Mouse (Mus musculus) liver, postnatal 0 days (tissue): ENCODE data around the gene Anp32e. TPM values are rescaled to one million over a fixed set of nuclear protein-coding genes. Genes with fewer than 3 reads are reported as not detected.

ENCODE experiments used
- ATAC-seq: fragments of 200-750 bp; cut with Nextera tagmentation; 2 replicates; pipeline ENCODE4 v1.8.0; 2017; ENCODE audit warnings: mild to moderate bottlenecking, moderate library complexity
- DNase-seq: peaks from one replicate; pipeline ENCODE4 v3.0.0-alpha.2; 2016
- H3K27ac ChIP-seq: fragments of 300-500 bp; sonication (generic); 2 replicates; pipeline ENCODE4 v1.5.1; 2014; ENCODE audit warnings: antibody characterized with exemption, moderate library complexity, mild to moderate bottlenecking, low read depth
- H3K27me3 ChIP-seq: fragments of 300-500 bp; sonication (generic); 2 replicates; pipeline ENCODE4 v1.6.1; 2014; ENCODE audit warnings: low read length, control low read depth, mixed read lengths; ENCODE audit not compliant: insufficient read depth
- H3K36me3 ChIP-seq: fragments of 300-500 bp; sonication (generic); replicated peaks from 2 replicates; pipeline ENCODE4 v1.6.1; 2014; ENCODE audit warnings: mild to moderate bottlenecking, control low read depth, low read length, moderate library complexity, mixed read lengths; ENCODE audit not compliant: insufficient read depth
- H3K4me1 ChIP-seq: fragments of 300-500 bp; sonication (generic); 2 replicates; pipeline ENCODE4 v1.6.1; 2014; ENCODE audit warnings: antibody characterized with exemption, mild to moderate bottlenecking, control low read depth; ENCODE audit not compliant: insufficient read depth
- H3K4me2 ChIP-seq: fragments of 300-500 bp; sonication (generic); 2 replicates; pipeline ENCODE4 v1.6.1; 2014; ENCODE audit warnings: low read depth, mild to moderate bottlenecking, low read length, moderate library complexity, mixed read lengths
- H3K4me3 ChIP-seq: fragments of 300-500 bp; sonication (generic); 2 replicates; pipeline ENCODE4 v1.5.1; 2014; ENCODE audit warnings: low read depth, low read length
- H3K9ac ChIP-seq: fragments of 300-500 bp; sonication (generic); replicated peaks from 2 replicates; pipeline ENCODE4 v1.6.1; 2014; ENCODE audit warnings: mild to moderate bottlenecking, moderate library complexity
- H3K9me3 ChIP-seq: fragments of 300-500 bp; sonication (generic); 2 replicates; pipeline ENCODE4 v1.6.1; 2016; ENCODE audit warnings: mild to moderate bottlenecking, control low read depth, low read length, mixed read lengths
- CTCF ChIP-seq: sonication (generic); IDR thresholded peaks from 2 replicates; pipeline ENCODE4 v1.5.1; 2016; ENCODE audit warnings: antibody characterized with exemption, low read depth
- EP300 ChIP-seq: IDR thresholded peaks from 2 replicates; pipeline ENCODE4 v1.6.1; 2016; ENCODE audit warnings: antibody characterized with exemption, low read depth, mild to moderate bottlenecking
- WGBS: fragments of 180-500 bp; shearing (Covaris S2); extraction: QIAGEN DNeasy Blood & Tissue Kit; methylation state at CpG from one replicate; pipeline ENCODE4 v1.1.7; 2014; ENCODE audit not compliant: insufficient replicate concordance; 5-methylcytosine and 5-hydroxymethylcytosine counted together
- polyA plus RNA-seq: library from polyadenylated mRNA; unstranded; fragments of >200 nt; fragmentation: Nextera tagmentation; extraction: Ambion mirVana; gene quantifications from 2 replicates; pipeline ENCODE4 v1.2.1, GENCODE M21; 2015

Gene Anp32e
- polyA plus RNA-seq = 92.0 and 98.4 TPM in 2 replicates

DNA sequence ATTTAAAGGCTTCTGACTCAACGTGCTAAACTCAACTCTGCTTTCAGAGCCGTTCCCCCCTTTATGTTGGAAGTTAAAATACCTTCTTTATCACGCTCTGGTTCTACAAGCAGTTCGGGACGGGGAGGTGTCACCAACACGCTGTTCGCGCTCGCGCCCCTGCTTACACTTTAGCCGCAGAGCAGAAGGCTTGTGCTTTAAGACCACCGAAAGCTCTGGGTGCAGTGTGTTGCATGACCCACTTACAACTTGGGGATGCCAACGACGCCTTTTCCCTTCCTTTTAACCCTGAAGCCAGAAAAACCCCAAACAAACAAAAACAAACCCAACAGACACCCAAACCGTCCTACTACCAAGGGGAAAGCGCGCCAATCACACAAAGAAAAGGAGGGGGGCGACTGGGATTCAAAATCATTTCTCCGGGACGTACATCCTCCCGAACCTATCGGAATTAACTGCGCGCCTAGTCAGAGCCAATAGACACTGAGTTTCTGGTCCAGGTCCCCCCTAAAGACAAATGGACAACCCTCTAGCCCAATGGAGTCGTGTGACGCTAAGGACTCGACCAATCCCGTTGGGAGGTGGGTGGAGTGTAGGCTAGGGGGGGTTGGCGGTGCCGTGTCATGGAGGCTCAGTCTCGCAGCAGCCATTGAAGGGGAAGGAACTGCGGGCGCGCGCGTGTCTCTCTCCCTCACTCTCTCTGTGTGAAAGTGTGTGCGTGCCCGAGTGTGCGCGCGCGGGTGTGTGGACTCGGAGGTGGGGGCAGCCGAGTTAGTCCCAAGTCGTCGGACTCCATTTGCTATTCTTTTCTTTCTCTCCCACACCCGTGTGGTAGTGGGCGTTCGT lies at the start of gene Anp32e:
Anp32e (plus strand) TSS at position 589 of the 846 bp plus-strand sequence.
- Histone ChIP-seq H3K4me2 (peak within 1 kb of the TSS; percentile 89), H3K4me3 (peak within 1 kb of the TSS; percentile 88), H3K36me3 (peaks cover 8% of the 10 kb centered on the region), H3K27me3 (no peaks in the 10 kb centered on the region), H3K27ac (peak within 1 kb of the TSS; percentile 85), H3K9ac (peak within 1 kb of the TSS; percentile 97), H3K9me3 (no peaks in the 10 kb centered on the region), H3K4me1 (peaks cover 17% of the 10 kb centered on the region)
- ATAC-seq = peak; percentile 99
- peak; percentile 97 for DNase-seq
- peak; percentile 85; the same call in 1 of the 2 replicates for TF ChIP-seq EP300
- no peak for TF ChIP-seq CTCF
- WGBS = under 1% methylated on average over 49 of the region's 49 CpGs

GRCm38 (mm10) chr3:95881979-95882815 lies 46.8 kb upstream of the Anp32e start, which contains the start of gene Ciart:
Ciart (minus strand) TSS chr3:95882251.
- H3K4me1 ChIP-seq = peaks cover 18% of the 10 kb centered on the region
- DNase-seq (peak; percentile 89), ATAC-seq (peak; percentile 93)
- peak within 1 kb of the TSS; percentile 72 for H3K4me2 ChIP-seq
- no peaks in the 10 kb centered on the region for H3K36me3 ChIP-seq
- H3K9ac ChIP-seq = no peak within 1 kb of the TSS; the same call in 1 of the 2 replicates
- TF ChIP-seq CTCF = no peak
- TF ChIP-seq EP300 = no peak
- H3K27me3 ChIP-seq = no peaks in the 10 kb centered on the region
- peak within 1 kb of the TSS; percentile 46 for H3K4me3 ChIP-seq
- under 1% methylated on average over 50 of the region's 66 CpGs for WGBS
- peak within 1 kb of the TSS; percentile 22; the same call in 1 of the 2 replicates for H3K27ac ChIP-seq
- H3K9me3 ChIP-seq = no peaks in the 10 kb centered on the region

- Histone ChIP-seq H3K36me3 (no peaks in the 10 kb centered on the region), H3K27me3 (no peaks in the 10 kb centered on the region), H3K9me3 (no peaks in the 10 kb centered on the region), H3K27ac (peak overlapping the region; percentile 22; the same call in 1 of the 2 replicates), H3K4me2 (peak overlapping the region; percentile 72), H3K9ac (no peak overlapping the region), H3K4me3 (peak overlapping the region; percentile 46), H3K4me1 (peaks cover 18% of the 10 kb centered on the region)
- 2% methylated on average over 24 of the region's 24 CpGs for WGBS
- peak; percentile 66 for TF ChIP-seq CTCF
- TF ChIP-seq EP300 = no peak
- ATAC-seq (no peak), DNase-seq (peak; percentile 72)
Measured at GRCm38 (mm10) chr3:95882816-95883425, 46.1 kb upstream of the Anp32e start.

DNA sequence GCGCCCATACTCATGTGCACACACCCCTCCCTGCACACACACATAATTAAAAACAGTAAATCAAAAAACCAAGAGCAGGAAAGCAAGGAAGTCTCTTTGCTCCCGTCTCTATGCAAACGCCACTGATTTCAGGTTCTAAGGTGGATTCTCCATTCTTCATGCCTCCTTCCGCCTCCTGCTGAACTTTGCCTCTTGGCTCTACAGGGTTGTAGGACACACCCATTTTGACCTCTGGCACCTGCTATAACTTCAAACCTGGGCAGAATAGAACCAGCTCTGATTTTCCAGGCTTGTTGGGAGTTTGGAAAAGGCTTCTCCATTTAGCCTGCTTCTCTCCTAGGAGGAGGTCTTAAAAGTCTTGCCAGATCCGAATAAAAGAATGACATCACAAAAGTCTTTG lies 44.6 kb upstream of the Anp32e start:
- ATAC-seq = no peak
- no peak overlapping the region for H3K4me2 ChIP-seq
- TF ChIP-seq EP300 (no peak), CTCF (no peak)

GRCm38 (mm10) chr3:95887596-95887995 lies 41.5 kb upstream of the Anp32e start:
- ATAC-seq = no peak

More for the DNA sequence above, 44.6 kb upstream of the Anp32e start:
- Histone ChIP-seq H3K4me1 (peaks cover 15% of the 10 kb centered on the region), H3K27ac (no peak overlapping the region), H3K27me3 (no peaks in the 10 kb centered on the region), H3K4me3 (no peak overlapping the region), H3K9me3 (no peaks in the 10 kb centered on the region), H3K9ac (no peak overlapping the region), H3K36me3 (no peaks in the 10 kb centered on the region)
- no peak for DNase-seq
- WGBS = 75% methylated on average over 5 of the region's 5 CpGs

More at GRCm38 (mm10) chr3:95887596-95887995, 41.5 kb upstream of the Anp32e start:
- no peak overlapping the region for H3K9ac ChIP-seq
- H3K4me3 ChIP-seq = no peak overlapping the region
- DNase-seq = peak; percentile 17
- H3K36me3 ChIP-seq = no peaks in the 10 kb centered on the region
- no peaks in the 10 kb centered on the region for H3K9me3 ChIP-seq
- H3K4me2 ChIP-seq = no peak overlapping the region
- peaks cover 25% of the 10 kb centered on the region for H3K4me1 ChIP-seq
- TF ChIP-seq CTCF = no peak
- H3K27me3 ChIP-seq = no peaks in the 10 kb centered on the region
- H3K27ac ChIP-seq = no peak overlapping the region
- WGBS = 73% methylated on average over 3 of the region's 4 CpGs
